Mouse (Mus musculus): ENCODE results near the gene Mea1. TPM values are rescaled to one million over a fixed set of nuclear protein-coding genes. Genes with fewer than 3 reads are reported as not detected.

The Mea1 gene
- total and polyA plus RNA-seq, 2 experiments from 2014 or later = 44.0 to 101 TPM

DNA sequence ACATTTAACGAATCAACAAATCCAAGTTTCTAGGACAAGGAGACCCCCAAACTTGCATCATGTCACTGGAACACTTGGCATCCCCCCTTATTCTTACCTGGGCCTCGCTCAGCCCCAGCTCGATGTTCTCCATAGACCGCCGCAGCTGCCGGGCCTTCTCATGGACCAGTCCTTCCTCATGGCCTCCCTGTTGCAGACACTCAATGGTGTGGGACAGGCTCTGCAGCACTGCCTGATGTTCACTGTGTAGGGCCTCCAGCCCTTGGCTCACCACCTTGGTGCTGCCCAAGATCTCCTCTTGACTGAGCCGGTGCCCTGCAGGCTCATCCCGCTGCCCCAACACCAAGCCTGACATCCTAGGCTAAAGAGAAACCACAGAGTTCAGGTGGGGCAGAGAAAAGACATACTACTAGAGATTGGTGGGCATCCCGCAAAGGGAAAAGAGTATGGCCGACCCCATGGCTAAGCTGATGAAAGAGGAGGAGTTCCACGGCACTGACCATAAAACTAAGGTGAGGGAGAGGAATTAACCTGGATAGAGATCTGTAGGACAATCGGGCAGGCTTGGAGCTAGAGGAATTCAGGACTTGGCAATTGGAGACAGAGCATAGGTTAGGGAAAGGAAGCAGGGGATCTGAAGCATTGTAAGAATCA lies 34.3 kb upstream of the Mea1 start:
- H3K36me3 ChIP-seq (replicated peaks; ENCODE audit: control insufficient read depth, insufficient read depth, low read length) = peaks cover 47% of the 10 kb centered on the region
- WGBS = 85% methylated on average over 12 of the region's 12 CpGs
- DNase-seq (ENCODE audit: low spot score) (no peak), ATAC-seq (ENCODE audit: insufficient read depth, low read depth) (no peak)
- 0 out of 2 replicates have a peak overlapping the region, but pooled peaks have one; percentile 71 for H3K9ac ChIP-seq (replicated peaks; ENCODE audit: low read depth, low read length)
- TF ChIP-seq EP300 (IDR thresholded peaks at IDR 0.05; ENCODE audit: low read depth) (no peak), CTCF (IDR thresholded peaks at IDR 0.05; ENCODE audit: low read depth) (no peak)
- H3K4me1 ChIP-seq (ENCODE audit: control insufficient read depth, insufficient read depth) = peaks cover 13% of the 10 kb centered on the region
- 0 out of 2 replicates have a peak overlapping the region, but pooled peaks have one; percentile 28 for H3K27ac ChIP-seq (ENCODE audit: low read depth)
- H3K4me2 ChIP-seq (ENCODE audit: low read depth, low read length) = peak overlapping the region; percentile 93
- peak overlapping the region; percentile 95; the same call in 1 of the 2 replicates for H3K4me3 ChIP-seq (ENCODE audit: low read depth, low read length)
- no peaks in the 10 kb centered on the region for H3K9me3 ChIP-seq (replicated peaks; ENCODE audit: control insufficient read depth, low read length)
- no peaks in the 10 kb centered on the region for H3K27me3 ChIP-seq (ENCODE audit: control insufficient read depth, insufficient read depth, low read length)

DNA sequence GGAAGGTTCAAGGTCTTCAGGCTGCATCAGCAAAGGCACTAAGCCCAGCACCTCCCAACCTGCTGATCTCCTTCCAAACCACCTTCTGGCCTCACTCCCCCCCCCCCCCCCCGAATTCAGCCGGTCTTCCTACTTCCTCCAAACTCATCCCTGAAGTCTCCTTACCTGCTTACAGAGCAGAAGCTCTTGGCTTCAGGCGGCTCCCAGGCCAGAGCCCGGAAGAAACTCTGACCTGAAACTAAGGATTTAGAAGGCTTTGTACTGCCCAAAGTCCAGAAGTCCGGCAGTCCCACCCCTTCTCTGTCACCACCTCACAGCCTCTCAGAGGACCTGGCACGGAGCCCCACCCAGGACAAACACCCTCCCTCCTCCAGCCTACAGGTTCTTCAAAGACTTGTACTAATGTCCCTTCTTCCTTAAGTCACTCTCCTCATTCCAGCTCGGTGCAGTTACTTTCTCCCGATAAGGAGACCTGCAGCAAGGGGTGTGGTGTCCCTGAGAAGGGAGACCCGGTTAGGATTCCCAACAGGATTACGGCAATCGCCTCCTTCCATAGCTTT lies 33.6 kb upstream of the Mea1 start:
- WGBS = 8% methylated on average over 10 of the region's 11 CpGs
- Histone ChIP-seq H3K4me2 (ENCODE audit: low read depth, low read length) (peak overlapping the region; percentile 93), H3K27ac (ENCODE audit: low read depth) (peak overlapping the region; percentile 71), H3K4me3 (ENCODE audit: low read depth, low read length) (peak overlapping the region; percentile 95), H3K27me3 (ENCODE audit: control insufficient read depth, insufficient read depth, low read length) (no peaks in the 10 kb centered on the region), H3K36me3 (replicated peaks; ENCODE audit: control insufficient read depth, insufficient read depth, low read length) (peaks cover 40% of the 10 kb centered on the region), H3K9me3 (replicated peaks; ENCODE audit: control insufficient read depth, low read length) (no peaks in the 10 kb centered on the region), H3K4me1 (ENCODE audit: control insufficient read depth, insufficient read depth) (peaks cover 13% of the 10 kb centered on the region), H3K9ac (replicated peaks; ENCODE audit: low read depth, low read length) (peak overlapping the region; percentile 71)
- DNase-seq (ENCODE audit: low spot score) (no peak), ATAC-seq (ENCODE audit: insufficient read depth, low read depth) (no peak)
- no peak for TF ChIP-seq EP300 (IDR thresholded peaks at IDR 0.05; ENCODE audit: low read depth)
- TF ChIP-seq CTCF (IDR thresholded peaks at IDR 0.05; ENCODE audit: low read depth) = no peak

DNA sequence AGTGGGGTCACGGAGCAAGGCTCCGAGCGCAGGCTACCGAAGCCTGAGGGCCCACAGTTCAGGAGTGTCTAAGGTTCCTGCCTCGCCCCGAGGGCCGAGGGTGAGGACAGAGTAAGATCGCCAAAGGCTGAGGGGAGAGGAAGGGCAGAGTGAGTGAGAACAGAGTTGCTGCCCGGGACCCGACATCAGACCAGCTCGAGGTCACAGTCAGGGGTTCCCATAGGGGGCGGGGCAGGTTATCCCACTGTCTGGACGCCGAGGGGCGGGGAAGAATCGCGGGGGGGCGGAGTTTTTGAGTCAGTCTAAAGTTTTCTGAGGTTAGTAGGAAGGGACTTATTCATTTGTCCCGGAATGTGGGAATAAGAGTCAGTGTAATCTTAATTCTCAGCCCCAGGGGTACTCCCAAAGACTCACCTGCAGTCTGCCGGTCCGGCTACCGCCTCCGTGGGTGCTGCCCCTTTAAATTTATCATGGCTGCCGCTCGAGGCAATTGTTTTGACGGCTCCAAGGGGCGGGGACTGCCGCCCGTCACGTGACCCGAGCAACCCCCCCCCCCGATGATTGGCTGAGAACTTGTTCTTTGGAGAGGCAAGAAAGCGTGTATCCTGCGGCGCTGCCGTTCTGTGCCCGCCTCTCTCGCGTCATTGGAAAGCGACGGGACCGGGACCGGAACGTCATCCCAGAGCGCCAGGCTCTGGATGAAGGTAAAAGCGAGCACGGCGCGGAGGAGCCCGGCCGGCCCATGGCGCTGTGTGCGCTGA lies 32.9 kb upstream of the Mea1 start, which contains the start of the genes Klc4 and Mrpl2:
Klc4 (minus strand) TSS at position 462 of the 761 bp plus-strand sequence.
Mrpl2 (plus strand) TSS at position 669 of the 761 bp plus-strand sequence.
- H3K9me3 ChIP-seq (replicated peaks; ENCODE audit: control insufficient read depth, low read length) = no peaks in the 10 kb centered on the region
- H3K36me3 ChIP-seq (replicated peaks; ENCODE audit: control insufficient read depth, insufficient read depth, low read length) = peaks cover 32% of the 10 kb centered on the region
- WGBS = under 1% methylated on average over 50 of the region's 53 CpGs
- H3K4me2 ChIP-seq (ENCODE audit: low read depth, low read length) = peak within 1 kb of the TSS; percentile 93
- H3K27ac ChIP-seq (ENCODE audit: low read depth) = peak within 1 kb of the TSS; percentile 86
- peak within 1 kb of the TSS; percentile 91 for H3K9ac ChIP-seq (replicated peaks; ENCODE audit: low read depth, low read length)
- ATAC-seq (ENCODE audit: insufficient read depth, low read depth) (peak; percentile 80), DNase-seq (ENCODE audit: low spot score) (peak; percentile 96)
- peak within 1 kb of the TSS; percentile 95 for H3K4me3 ChIP-seq (ENCODE audit: low read depth, low read length)
- peaks cover 13% of the 10 kb centered on the region for H3K4me1 ChIP-seq (ENCODE audit: control insufficient read depth, insufficient read depth)
- TF ChIP-seq CTCF (IDR thresholded peaks at IDR 0.05; ENCODE audit: low read depth) (no peak), EP300 (IDR thresholded peaks at IDR 0.05; ENCODE audit: low read depth) (peak; percentile 76)
- no peaks in the 10 kb centered on the region for H3K27me3 ChIP-seq (ENCODE audit: control insufficient read depth, insufficient read depth, low read length)

DNA sequence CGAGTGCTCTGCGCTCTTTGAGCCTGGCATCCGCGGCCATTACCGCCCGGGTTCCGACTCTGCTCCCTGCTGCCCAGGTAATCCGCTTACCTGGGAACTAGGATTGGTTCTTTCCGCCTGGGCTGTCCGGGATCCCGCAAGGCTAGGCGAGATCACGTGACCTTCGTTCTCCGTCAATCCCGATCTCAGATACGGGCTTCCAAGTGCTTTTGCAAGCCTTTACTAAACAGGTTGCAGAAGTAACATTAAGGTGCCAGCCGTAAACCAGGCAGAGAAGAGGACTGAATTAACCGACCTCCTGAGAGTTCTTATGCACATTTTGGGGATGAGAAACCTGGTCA lies 32.3 kb upstream of the Mea1 start:
- H3K27ac ChIP-seq (ENCODE audit: low read depth) = peak overlapping the region; percentile 86
- peak overlapping the region; percentile 91 for H3K9ac ChIP-seq (replicated peaks; ENCODE audit: low read depth, low read length)
- H3K36me3 ChIP-seq (replicated peaks; ENCODE audit: control insufficient read depth, insufficient read depth, low read length) = peaks cover 27% of the 10 kb centered on the region
- H3K9me3 ChIP-seq (replicated peaks; ENCODE audit: control insufficient read depth, low read length) = no peaks in the 10 kb centered on the region
- H3K4me3 ChIP-seq (ENCODE audit: low read depth, low read length) = peak overlapping the region; percentile 95
- no peak for DNase-seq (ENCODE audit: low spot score)
- WGBS = under 1% methylated on average over 17 of the region's 19 CpGs
- peak; percentile 2; the same call in 1 of the 2 replicates for ATAC-seq (ENCODE audit: insufficient read depth, low read depth)
- H3K4me2 ChIP-seq (ENCODE audit: low read depth, low read length) = peak overlapping the region; percentile 78
- no peak for TF ChIP-seq EP300 (IDR thresholded peaks at IDR 0.05; ENCODE audit: low read depth)
- no peak for TF ChIP-seq CTCF (IDR thresholded peaks at IDR 0.05; ENCODE audit: low read depth)
- peaks cover 19% of the 10 kb centered on the region for H3K4me1 ChIP-seq (ENCODE audit: control insufficient read depth, insufficient read depth)
- no peaks in the 10 kb centered on the region for H3K27me3 ChIP-seq (ENCODE audit: control insufficient read depth, insufficient read depth, low read length)

DNA sequence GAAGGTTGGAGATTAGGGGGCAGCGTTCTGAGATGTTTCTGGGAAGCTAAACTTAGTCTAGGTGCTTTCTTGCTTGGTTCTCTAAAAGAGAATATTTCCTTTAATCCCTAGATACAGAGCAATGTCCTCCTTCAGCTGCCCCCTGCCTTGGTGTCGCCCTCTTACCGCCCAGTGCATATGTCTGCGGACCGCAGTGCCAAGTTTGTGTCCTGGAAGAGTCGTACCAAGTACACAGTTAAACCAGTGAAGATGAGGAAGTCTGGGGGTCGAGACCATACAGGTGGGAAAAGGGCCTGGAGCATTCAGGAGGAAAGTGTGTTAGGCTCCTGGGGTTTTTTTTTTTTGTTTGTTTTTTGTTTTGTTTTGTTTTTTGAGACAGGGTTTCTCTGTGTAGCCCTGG lies 31.3 kb upstream of the Mea1 start:
- H3K9me3 ChIP-seq (replicated peaks; ENCODE audit: control insufficient read depth, low read length) = no peaks in the 10 kb centered on the region
- DNase-seq (ENCODE audit: low spot score) (no peak), ATAC-seq (ENCODE audit: insufficient read depth, low read depth) (no peak)
- no peak for TF ChIP-seq CTCF (IDR thresholded peaks at IDR 0.05; ENCODE audit: low read depth)
- no peak for TF ChIP-seq EP300 (IDR thresholded peaks at IDR 0.05; ENCODE audit: low read depth)
- H3K27me3 ChIP-seq (ENCODE audit: control insufficient read depth, insufficient read depth, low read length) = no peaks in the 10 kb centered on the region
- peaks cover 29% of the 10 kb centered on the region for H3K4me1 ChIP-seq (ENCODE audit: control insufficient read depth, insufficient read depth)
- 90% methylated on average over 7 of the region's 7 CpGs for WGBS
- no peak overlapping the region for H3K4me3 ChIP-seq (ENCODE audit: low read depth, low read length)
- H3K36me3 ChIP-seq (replicated peaks; ENCODE audit: control insufficient read depth, insufficient read depth, low read length) = peaks cover 19% of the 10 kb centered on the region
- no peak overlapping the region for H3K4me2 ChIP-seq (ENCODE audit: low read depth, low read length)
- H3K9ac ChIP-seq (replicated peaks; ENCODE audit: low read depth, low read length) = no peak overlapping the region
- H3K27ac ChIP-seq (ENCODE audit: low read depth) = no peak overlapping the region

Measured in heart, postnatal 0 days (tissue).